Mouse (Mus musculus): ENCODE data around the gene Crmp1.

Crmp1 gene

GRCm38 (mm10) chr5:37241224-37241623 lies 516 bp upstream of the Crmp1 start:
- no peak for DNase-seq

DNA sequence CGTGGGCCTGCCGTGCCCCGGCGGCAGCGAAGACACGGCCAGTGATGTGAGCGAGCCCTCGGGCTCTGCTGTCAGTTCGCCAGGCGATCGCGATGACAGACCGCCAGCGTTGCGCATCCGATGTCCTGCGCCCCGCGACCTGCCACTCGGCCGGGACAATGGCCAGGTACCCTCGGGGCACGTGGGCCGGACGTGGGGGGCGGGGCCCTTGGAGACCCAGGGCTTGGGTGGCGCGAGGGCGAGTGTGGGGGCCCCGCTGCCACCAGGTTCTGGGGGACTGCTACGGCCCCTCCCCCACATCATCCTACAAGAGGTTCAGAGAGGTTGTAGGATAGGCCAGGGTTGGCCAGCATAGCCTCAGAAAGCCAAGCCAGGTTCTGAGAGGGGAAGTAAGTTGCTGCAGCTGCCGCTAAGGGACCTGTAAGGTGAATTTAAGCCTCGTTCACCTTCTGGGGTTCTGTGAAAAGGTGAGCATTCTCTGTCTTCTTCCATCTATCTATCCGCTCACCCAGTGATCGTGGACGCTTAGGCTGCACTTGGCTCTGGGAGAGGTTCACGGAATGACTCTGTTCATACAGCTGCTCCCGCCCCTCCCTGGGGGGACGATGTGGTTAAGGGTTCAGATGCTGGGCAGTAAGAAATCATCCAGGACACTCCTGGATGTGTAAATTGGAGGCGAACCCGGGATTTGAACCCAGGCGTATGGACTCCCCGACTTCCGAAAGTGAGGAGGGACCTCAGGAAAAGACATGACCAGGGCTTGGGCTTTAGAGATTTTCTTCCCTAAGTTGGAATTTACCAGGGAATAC lies 824 bp downstream of the Crmp1 start:
- DNase-seq, result no peak

GRCm38 (mm10) chr5:37243169-37243886 lies 1.6 kb downstream of the Crmp1 start:
- peak; percentile 50 to 84 for DNase-seq

GRCm38 (mm10) chr5:37244161-37244560 lies 2.4 kb downstream of the Crmp1 start:
- no peak for DNase-seq

- no peak for DNase-seq
Measured at GRCm38 (mm10) chr5:37244666-37245242, 3.0 kb downstream of the Crmp1 start.

- DNase-seq, result peak; percentile 7 to 36
Measured at GRCm38 (mm10) chr5:37245651-37246050, 3.9 kb downstream of the Crmp1 start.

GRCm38 (mm10) chr5:37246138-37246910 lies 4.6 kb downstream of the Crmp1 start:
- DNase-seq, result no peak

GRCm38 (mm10) chr5:37247456-37247855 lies 5.7 kb downstream of the Crmp1 start:
- DNase-seq, result no peak

- DNase-seq, result no peak
Measured at GRCm38 (mm10) chr5:37248870-37249269, 7.1 kb downstream of the Crmp1 start.

DNA sequence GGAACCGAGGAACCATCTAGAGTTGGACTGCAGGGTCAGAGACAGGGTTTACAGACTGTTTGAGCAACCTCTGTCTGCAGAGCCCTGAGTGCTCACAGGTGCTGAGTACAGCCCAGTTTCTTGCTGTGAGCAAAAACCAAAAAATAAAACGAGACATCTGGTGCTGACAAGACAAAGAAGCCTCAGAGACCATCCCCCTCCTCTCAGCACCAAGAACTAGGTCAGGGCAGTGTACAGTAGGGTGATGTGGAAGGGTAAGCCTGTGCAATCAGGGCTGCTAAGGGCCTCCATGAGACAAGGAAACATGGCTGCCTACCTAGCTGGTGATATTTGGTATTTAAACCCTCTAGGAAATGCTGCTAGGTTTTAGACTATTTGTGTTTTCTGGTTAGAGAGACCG lies 9.9 kb downstream of the Crmp1 start:
- DNase-seq, result no peak

DNA sequence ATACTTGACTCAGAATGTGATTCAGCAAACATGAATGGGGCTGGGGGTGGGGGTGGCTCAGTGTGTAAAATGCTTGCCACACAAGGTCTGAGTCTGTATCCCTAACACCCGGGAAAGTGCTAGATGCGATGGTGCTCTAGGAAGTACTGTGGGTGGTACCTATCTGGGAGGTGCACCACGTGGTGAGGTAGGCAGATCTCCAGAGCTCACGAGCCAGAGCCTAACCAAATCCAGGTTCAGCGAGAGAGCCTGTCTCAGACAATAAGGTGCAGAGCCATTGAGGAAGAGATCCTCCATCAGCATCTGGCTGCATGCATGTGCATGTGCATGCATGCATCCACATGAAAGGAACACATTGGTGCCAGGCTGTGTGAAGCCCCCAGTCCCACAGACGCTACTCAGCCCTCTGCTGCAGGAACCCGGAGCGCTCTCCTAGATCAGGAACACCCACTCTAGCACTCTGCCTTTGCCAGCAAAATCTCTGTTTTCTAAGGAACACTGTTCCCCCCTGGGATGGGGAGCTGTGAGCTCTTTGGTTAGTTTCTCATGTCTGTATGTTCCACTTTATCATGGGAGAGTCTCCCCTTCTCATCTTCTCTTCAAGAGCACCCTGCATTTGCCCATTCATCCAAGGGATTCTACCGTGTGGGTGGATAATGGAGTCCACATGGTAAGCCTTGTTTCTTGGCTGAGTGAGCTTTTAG lies 10.5 kb downstream of the Crmp1 start:
- no peak for DNase-seq

DNA sequence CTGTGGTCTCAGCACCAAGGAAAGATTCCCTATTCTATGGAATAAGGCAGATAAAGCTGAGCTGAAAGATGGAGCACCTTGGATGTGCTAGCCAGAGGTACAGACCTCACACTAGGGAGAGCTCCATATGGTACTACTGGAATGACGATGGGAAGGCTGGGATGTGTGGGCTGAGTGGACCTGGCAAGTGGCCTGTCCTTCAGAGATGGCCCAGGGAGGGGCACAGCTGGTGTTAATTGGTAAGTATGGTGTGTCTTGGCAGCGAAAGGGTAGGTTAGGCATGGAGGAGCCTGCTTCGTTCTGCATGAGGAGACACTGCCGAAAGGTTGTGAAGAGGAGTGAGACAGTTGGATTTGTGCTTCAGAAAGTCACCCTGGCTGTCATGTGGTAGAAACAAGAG lies 12.8 kb downstream of the Crmp1 start:
- no peak for DNase-seq

DNA sequence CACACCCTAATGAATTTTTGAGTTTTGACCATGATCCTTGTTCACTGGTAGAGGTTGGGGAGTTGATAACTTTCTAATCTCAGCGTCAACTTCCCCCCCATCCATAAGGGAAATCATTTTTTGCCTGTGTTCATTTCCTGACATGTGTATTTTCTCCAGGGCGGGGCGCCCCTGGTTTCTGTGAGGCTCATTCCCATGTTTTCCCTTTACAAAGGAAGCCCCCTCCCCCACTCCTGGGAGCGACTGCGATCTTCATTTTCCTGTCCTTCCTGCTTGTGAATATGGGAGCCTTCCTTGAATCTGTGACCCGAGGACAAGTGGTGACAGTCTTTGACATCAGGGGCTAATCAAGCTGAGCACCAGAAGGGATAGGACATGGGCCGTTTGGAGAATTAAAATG lies 15.1 kb downstream of the Crmp1 start:
- DNase-seq, result no peak

DNA sequence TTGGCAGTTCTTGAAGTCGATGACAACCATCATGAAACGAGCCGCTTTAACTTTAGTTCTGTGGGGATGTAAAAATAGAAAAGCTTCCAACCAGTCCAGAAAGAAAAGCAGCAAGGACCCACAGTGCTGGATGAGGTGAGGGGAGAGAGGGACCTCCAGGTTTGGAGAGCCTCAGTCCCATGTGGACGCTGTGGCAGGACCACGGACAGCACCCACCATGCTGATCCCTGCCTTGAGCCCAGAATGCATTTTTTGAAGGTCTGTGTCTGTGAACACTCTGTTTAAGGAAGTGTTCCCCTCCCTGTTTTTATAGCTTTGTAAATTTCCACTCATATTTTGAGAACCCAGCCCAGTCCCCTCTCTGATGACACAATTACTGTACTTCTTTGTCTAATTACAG lies 15.5 kb downstream of the Crmp1 start:
- peak in 1 of 2 experiments; percentile 71 for DNase-seq

- DNase-seq, result no peak
Measured at GRCm38 (mm10) chr5:37261734-37262133, 20.0 kb downstream of the Crmp1 start.

DNA sequence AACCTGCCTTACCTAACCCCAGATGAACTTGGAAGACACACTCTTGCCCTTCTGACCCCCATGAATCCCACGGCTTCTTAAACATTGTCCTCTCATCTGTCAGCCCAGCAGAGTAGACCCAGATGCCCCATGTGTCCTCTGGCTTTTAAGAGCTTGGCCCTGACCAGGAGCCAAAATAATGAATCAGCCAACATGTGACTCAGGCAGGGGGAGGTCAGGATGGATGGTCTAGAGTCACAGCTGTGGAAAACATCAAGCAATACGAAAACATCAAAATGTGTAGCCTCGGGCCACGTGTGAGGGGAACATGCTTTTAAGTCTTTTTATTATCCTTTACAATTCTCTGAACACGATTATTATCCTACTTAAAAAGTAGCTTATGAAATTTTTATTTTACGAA lies 22.1 kb downstream of the Crmp1 start:
- DNase-seq, result no peak

DNA sequence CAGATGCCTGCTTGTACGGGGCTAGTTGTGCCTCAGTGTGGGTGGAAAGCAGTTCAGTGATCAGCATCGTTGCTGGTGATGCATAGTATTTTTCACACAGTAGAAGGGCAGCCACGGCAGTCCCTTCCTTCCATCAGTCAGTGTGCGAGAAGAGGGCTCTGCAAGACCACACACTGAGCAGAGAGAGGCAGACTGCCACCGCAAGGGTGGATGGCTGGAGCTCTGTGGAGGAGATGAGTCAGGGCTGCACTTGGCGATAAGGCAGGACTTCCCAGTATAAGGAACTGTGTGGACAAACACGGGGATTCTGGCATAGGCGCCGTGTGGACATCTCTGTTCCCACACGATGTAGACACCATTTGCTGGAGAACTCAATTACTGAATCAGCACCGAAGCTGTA lies 39.3 kb downstream of the Crmp1 start:
- DNase-seq, result no peak

DNA sequence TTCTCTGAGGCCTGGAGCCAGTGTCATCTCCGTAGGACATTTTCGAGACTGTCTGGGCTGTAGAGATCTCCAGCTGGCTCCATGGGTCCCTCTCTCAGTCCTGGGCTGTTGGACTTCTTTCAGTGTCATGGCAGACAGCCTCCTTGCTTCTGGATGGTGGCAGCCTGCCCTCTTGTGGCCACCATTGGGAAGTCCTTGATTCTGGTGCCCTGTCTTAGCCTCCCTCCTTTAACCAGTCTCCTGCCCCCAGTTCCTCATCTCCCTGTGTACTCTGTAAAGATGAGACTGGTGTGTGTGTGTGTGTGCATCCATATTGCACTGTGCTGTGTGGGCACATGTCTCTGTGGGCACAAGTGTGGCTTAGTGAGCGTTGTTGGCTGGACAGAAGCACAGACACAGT lies 46.6 kb downstream of the Crmp1 start:
- DNase-seq, result peak; percentile 26 to 68

DNA sequence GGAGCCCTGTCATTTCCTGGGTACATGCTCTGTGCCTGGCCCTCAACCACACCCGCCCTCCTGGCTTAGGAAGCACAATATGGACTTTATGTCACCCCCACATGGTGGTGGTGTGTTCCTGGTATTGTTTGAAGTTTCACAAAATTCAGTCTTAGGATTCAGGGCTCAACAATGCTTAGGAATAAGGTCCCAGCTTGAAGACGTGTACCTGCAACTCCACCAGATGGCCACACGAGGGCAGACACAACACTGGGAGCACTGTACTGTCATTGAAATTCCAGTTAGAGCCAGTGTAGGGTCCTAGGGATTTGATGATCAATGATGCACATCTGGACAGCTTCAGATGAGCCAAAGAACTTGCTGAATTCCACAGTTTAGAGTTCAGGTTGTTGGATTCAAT lies 47.5 kb downstream of the Crmp1 start:
- DNase-seq, result peak; percentile 39 to 68

- peak in 1 of 2 experiments; percentile 39 for DNase-seq
Measured at GRCm38 (mm10) chr5:37290983-37291382, 49.2 kb downstream of the Crmp1 start.

GRCm38 (mm10) chr5:37296717-37297116 lies 55.0 kb downstream of the Crmp1 start:
- DNase-seq, result no peak

DNA sequence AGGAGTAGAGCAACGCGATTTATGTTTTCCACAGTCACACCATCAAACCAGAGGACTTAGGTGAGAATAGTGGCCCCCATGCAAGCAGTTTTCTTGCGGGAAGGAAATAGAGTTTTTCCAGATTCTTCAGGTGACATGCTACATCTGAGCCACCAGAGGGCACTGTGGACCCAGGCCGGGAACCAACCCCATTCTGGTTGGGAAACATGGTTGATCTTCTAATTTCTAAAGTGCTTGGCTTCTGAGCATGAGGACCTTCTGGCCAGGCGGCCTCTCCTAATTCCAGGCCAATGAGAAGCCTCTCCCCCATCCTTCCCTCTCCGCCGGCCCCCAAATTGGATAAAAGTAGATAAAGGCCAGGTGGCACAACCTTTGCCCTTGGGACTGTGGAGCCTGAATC lies 56.6 kb downstream of the Crmp1 start:
- peak; percentile 14 to 62 for DNase-seq

All from kidney, postnatal 36 days (tissue).